Mouse (Mus musculus) kidney, adult 2 months (tissue): ENCODE data around the gene Cep170b.

Experiments used
- CTCF ChIP-seq: fragments of 200-500 bp; conservative IDR thresholded peaks from 2 replicates; pipeline ENCODE4 v1.5.1; 2011; ENCODE audit warnings: low read depth, mild to moderate bottlenecking, control low read depth, low read length, moderate library complexity, mixed read lengths; ENCODE audit not compliant: insufficient read depth, insufficient read length
- POLR2A ChIP-seq: fragments of 200-500 bp; IDR thresholded peaks from one replicate; pipeline ENCODE4 v1.6.1; 2011; ENCODE audit warnings: low read depth, low read length, control low read depth

GRCm38 (mm10) chr12:112742768-112743167 is 22.5 kb downstream of the Cep170b start:
- no peak for TF ChIP-seq POLR2A
- no peak for TF ChIP-seq CTCF
